Mouse (Mus musculus) MEL (cell line): Measurements from ENCODE around the gene Gm28048. TPM values are rescaled to one million over a fixed set of nuclear protein-coding genes. Genes with fewer than 3 reads are reported as not detected.
A peak's percentile ranks its signal among the peaks of the same experiment; 100 is the strongest.

Source experiments
- DNase-seq: peaks from one replicate; pipeline ENCODE4 v3.0.0; 2011; ENCODE audit warnings: low read depth, low spot score
- H3K27ac ChIP-seq: 2 replicates; pipeline ENCODE4 v1.5.1; 2012; ENCODE audit warnings: low read depth, mild to moderate bottlenecking, control low read depth, low read length, moderate library complexity; ENCODE audit not compliant: control insufficient read depth
- H3K27me3 ChIP-seq, 2 experiments: fragments of 150-350 bp in 1 of 2; sonication (generic) in 1 of 2; 2 replicates each; pipeline ENCODE4 v1.6.1; 2012; ENCODE audit warnings: low read length in 2 of 2, mild to moderate bottlenecking in 2 of 2, improper control_type of control experiment in 1 of 2, moderate library complexity in 1 of 2; ENCODE audit not compliant: insufficient read depth in 2 of 2, control insufficient read depth in 1 of 2
- H3K36me3 ChIP-seq, 2 experiments: 2 replicates each; pipeline ENCODE4 v1.6.1; 2012 to 2014; ENCODE audit warnings: low read length in 2 of 2, improper control_type of control experiment in 1 of 2, inconsistent platforms in 1 of 2, mild to moderate bottlenecking in 1 of 2; ENCODE audit not compliant: insufficient read depth in 2 of 2, control insufficient read depth in 1 of 2
- H3K4me1 ChIP-seq, 2 experiments: fragments of 150-350 bp in 1 of 2; sonication (generic) in 1 of 2; 2 replicates each; pipeline ENCODE4 v1.6.1; 2012; ENCODE audit warnings: low read length in 2 of 2, improper control_type of control experiment in 1 of 2, mild to moderate bottlenecking in 1 of 2; ENCODE audit not compliant: insufficient read depth in 2 of 2, control insufficient read depth in 1 of 2
- H3K4me3 ChIP-seq, 2 experiments: fragments of 150-350 bp in 1 of 2; sonication (generic) in 1 of 2; 2 replicates each; pipeline ENCODE4 v1.5.1; 2012; ENCODE audit warnings: low read depth in 2 of 2, low read length in 2 of 2, mild to moderate bottlenecking in 2 of 2, moderate library complexity in 2 of 2, control low read depth in 1 of 2, improper control_type of control experiment in 1 of 2; ENCODE audit not compliant: control insufficient read depth in 1 of 2, insufficient read depth in 1 of 2
- H3K79me2 ChIP-seq: 2 replicates; pipeline ENCODE4 v1.6.1; 2012; ENCODE audit warnings: mild to moderate bottlenecking, low read length, moderate library complexity; ENCODE audit not compliant: control insufficient read depth, poor library complexity, insufficient read depth
- H3K9ac ChIP-seq: 2 replicates; pipeline ENCODE4 v1.6.1; 2012; ENCODE audit warnings: low read depth, mild to moderate bottlenecking, control low read depth, low read length, moderate library complexity; ENCODE audit not compliant: control insufficient read depth, poor library complexity, severe bottlenecking
- H3K9me3 ChIP-seq: fragments of 150-350 bp; sonication (generic); replicated peaks from 2 replicates; pipeline ENCODE4 v1.6.1; 2012; ENCODE audit warnings: mild to moderate bottlenecking, low read length, improper control_type of control experiment, moderate library complexity; ENCODE audit not compliant: insufficient read depth
- BHLHE40 ChIP-seq: IDR thresholded peaks from 2 replicates; pipeline ENCODE4 v1.6.1; 2012; ENCODE audit warnings: low read depth, mild to moderate bottlenecking, inconsistent platforms, low read length, improper control_type of control experiment, borderline replicate concordance
- ELF1 ChIP-seq: IDR thresholded peaks from 2 replicates; pipeline ENCODE4 v1.6.1; 2014; ENCODE audit warnings: low read depth, mild to moderate bottlenecking, inconsistent platforms, low read length, improper control_type of control experiment, moderate library complexity
- EP300 ChIP-seq, 2 experiments: IDR thresholded peaks; 2 replicates each; pipeline ENCODE4 v1.6.1; 2011; ENCODE audit warnings: improper control_type of control experiment in 2 of 2, low read length in 2 of 2, low read depth in 1 of 2, mild to moderate bottlenecking in 1 of 2
- GATA1 ChIP-seq: IDR thresholded peaks from 2 replicates; pipeline ENCODE4 v1.6.1; 2011; ENCODE audit warnings: low read depth, low read length, improper control_type of control experiment
- MAX ChIP-seq: IDR thresholded peaks from 2 replicates; pipeline ENCODE4 v1.6.1; 2011; ENCODE audit warnings: low read length, improper control_type of control experiment
- MYC ChIP-seq: IDR thresholded peaks from 2 replicates; pipeline ENCODE4 v1.6.1; 2011; ENCODE audit warnings: low read depth, mild to moderate bottlenecking, low read length, improper control_type of control experiment, moderate library complexity
- NELFE ChIP-seq: IDR thresholded peaks from 2 replicates; pipeline ENCODE4 v1.6.1; 2011; ENCODE audit warnings: low read depth, low read length, improper control_type of control experiment
- POLR2A ChIP-seq, 2 experiments: IDR thresholded peaks; 2 replicates each; pipeline ENCODE4 v1.6.1; 2011 to 2012; ENCODE audit warnings: low read length in 2 of 2, mild to moderate bottlenecking in 2 of 2, control low read depth in 1 of 2, improper control_type of control experiment in 1 of 2, low read depth in 1 of 2, moderate library complexity in 1 of 2; ENCODE audit not compliant: control insufficient read depth in 1 of 2, insufficient read depth in 1 of 2, poor library complexity in 1 of 2
- POLR2AphosphoS2 ChIP-seq: IDR thresholded peaks from 2 replicates; pipeline ENCODE4 v1.6.1; 2011; ENCODE audit warnings: low read length, improper control_type of control experiment
- POLR2AphosphoS5 ChIP-seq: IDR thresholded peaks from 2 replicates; pipeline ENCODE4 v1.6.1; 2012; ENCODE audit warnings: low read depth, borderline replicate concordance, mild to moderate bottlenecking, inconsistent platforms, low read length, moderate library complexity, mixed read lengths
- SIN3A ChIP-seq: IDR thresholded peaks from 2 replicates; pipeline ENCODE4 v1.6.1; 2012; ENCODE audit warnings: low read length, improper control_type of control experiment, inconsistent platforms
- TBP ChIP-seq: IDR thresholded peaks from 2 replicates; pipeline ENCODE4 v1.8.0; 2011; ENCODE audit warnings: low read depth, low read length, improper control_type of control experiment
- UBTF ChIP-seq: IDR thresholded peaks from 2 replicates; pipeline ENCODE4 v1.6.1; 2012; ENCODE audit warnings: low read depth, mild to moderate bottlenecking, inconsistent platforms, low read length, improper control_type of control experiment, moderate library complexity, borderline replicate concordance; ENCODE audit not compliant: insufficient read depth
- USF1 ChIP-seq: IDR thresholded peaks from 2 replicates; pipeline ENCODE4 v1.6.1; 2014; ENCODE audit warnings: low read depth, mild to moderate bottlenecking, inconsistent platforms, low read length, improper control_type of control experiment, moderate library complexity
- ZC3H11A ChIP-seq: IDR thresholded peaks from 2 replicates; pipeline ENCODE4 v1.6.1; 2012; ENCODE audit warnings: low read depth, mild to moderate bottlenecking, inconsistent platforms, low read length, improper control_type of control experiment
- ZKSCAN1 ChIP-seq: IDR thresholded peaks from 2 replicates; pipeline ENCODE4 v1.6.1; 2012; ENCODE audit warnings: low read depth, mild to moderate bottlenecking, inconsistent platforms, low read length, improper control_type of control experiment, moderate library complexity
- ZNF384 ChIP-seq: IDR thresholded peaks from 2 replicates; pipeline ENCODE4 v1.6.1; 2012; ENCODE audit warnings: low read depth, mild to moderate bottlenecking, inconsistent platforms, low read length, improper control_type of control experiment
- polyA plus RNA-seq, 2 experiments: library from polyadenylated mRNA; stranded (reverse) in 1 of 2; unstranded in 1 of 2; fragments of >175 nt in 1 of 2; fragments of >200 nt in 1 of 2; gene quantifications; 2 replicates each; pipeline versions ENCODE4 v1.2.1 to v1.2.4; 2012; ENCODE audit warnings: low replicate concordance in 2 of 2, low read depth in 1 of 2; ENCODE audit not compliant: insufficient read length in 2 of 2, insufficient read depth in 1 of 2, missing spikeins in 1 of 2
- total RNA-seq: library from RNA; depleted of rRNA; stranded (reverse); fragments of 300-350 nt; gene quantifications from 2 replicates; pipeline ENCODE4 v1.2.3, GENCODE M21; 2012

The Gm28048 gene
- total and polyA plus RNA-seq, 3 experiments: 8.6 to 15.0 TPM; not detected in 1

- Histone ChIP-seq H3K36me3 (peaks cover 0 to 49% of the 10 kb centered on the region in 2 experiments; a peak in 2 of 4 replicates), H3K27me3 (no peaks in the 10 kb centered on the region), H3K79me2 (no peaks in the 10 kb centered on the region), H3K9me3 (no peaks in the 10 kb centered on the region), H3K4me3 (no peak overlapping the region), H3K27ac (no peak overlapping the region), H3K9ac (no peak overlapping the region), H3K4me1 (peaks cover 25 to 50% of the 10 kb centered on the region in 2 experiments)
- DNase-seq: no peak
- TF ChIP-seq UBTF (no peak), GATA1 (no peak), POLR2AphosphoS5 (no peak), ZC3H11A (no peak), NELFE (no peak), POLR2AphosphoS2 (no peak), MYC (no peak), ZKSCAN1 (no peak), TBP (no peak), ELF1 (no peak), POLR2A (IDR thresholded peaks at IDR 0.05; ENCODE audit: control insufficient read depth in 1 of 2, insufficient read depth in 1 of 2, low read depth in 1 of 2, low read length in 2 of 2, poor library complexity in 1 of 2) (no peak), BHLHE40 (no peak), USF1 (no peak), ZNF384 (no peak), SIN3A (no peak)
These were observed 166.0 kb downstream of the Gm28048 start for GRCm38 (mm10) chr11:22815877-22816276.

GRCm38 (mm10) chr11:22815143-22815542, 166.7 kb downstream of the Gm28048 start:
- peak; percentile 66 for DNase-seq
- Histone ChIP-seq H3K36me3 (peaks cover 0 to 53% of the 10 kb centered on the region in 2 experiments; a peak in 2 of 4 replicates), H3K4me1 (peaks cover 31 to 57% of the 10 kb centered on the region in 2 experiments), H3K4me3 (no peak overlapping the region), H3K79me2 (no peaks in the 10 kb centered on the region), H3K9ac (no peak overlapping the region), H3K27me3 (no peaks in the 10 kb centered on the region), H3K9me3 (no peaks in the 10 kb centered on the region), H3K27ac (peak overlapping the region; percentile 19; the same call in 1 of the 2 replicates)
- TF ChIP-seq TBP (peak; percentile 73), MAX (no peak), EP300 (IDR thresholded peaks at IDR 0.05; ENCODE audit: low read depth in 1 of 2, low read length in 2 of 2) (peak in 1 of 2 experiments; percentile 52; a peak in 1 of 4 replicates)
